Mouse (Mus musculus) left cerebral cortex, postnatal 10 days (tissue): Measurements from ENCODE around the gene Gm49387. TPM values are rescaled to one million over a fixed set of nuclear protein-coding genes. Genes with fewer than 3 reads are reported as not detected.
A peak's percentile ranks its signal among the peaks of the same experiment; 100 is the strongest.

Experiments
- DNase-seq, 2 experiments: peaks; one replicate each; pipeline ENCODE4 v3.0.0; 2021 to 2022; ENCODE audit warnings: low spot score in 2 of 2, mixed read lengths in 1 of 2; ENCODE audit errors: extremely low spot score in 1 of 2
- intact Hi-C: fragments of 180-260 bp; cut with DNase I; formaldehyde crosslinking; loops from one replicate; pipeline ENCODE4 v1.15.1; 2025
- total RNA-seq, 2 experiments: library from RNA; stranded (reverse); gene quantifications; 2 replicates each; pipeline ENCODE4 v1.2.3; 2021

Gm49387 gene
- total RNA-seq, 2 experiments from 2014 or later: 0.79 TPM; not detected in 1

DNA sequence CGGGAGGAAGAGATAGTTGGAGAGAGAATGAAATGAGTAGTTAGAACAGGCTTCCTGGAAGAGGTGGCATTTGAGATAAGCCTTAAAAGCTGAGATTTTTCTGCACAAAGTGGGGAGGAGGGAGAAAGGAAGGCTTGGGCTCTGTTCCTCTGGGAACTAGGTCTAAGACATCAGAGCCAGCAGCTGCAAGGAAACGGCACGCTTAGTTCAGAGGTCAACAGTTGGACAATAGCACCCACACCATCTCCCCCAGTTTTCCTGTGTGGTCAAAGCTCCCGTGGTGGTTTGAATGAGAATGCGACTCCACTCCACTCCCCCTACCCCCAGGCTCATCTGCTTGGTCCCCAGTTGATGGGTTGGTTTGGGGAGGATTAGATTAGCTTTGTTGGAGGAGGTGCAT, 81.5 kb downstream of the Gm49387 start:
- intact Hi-C loops: no loop called here
- no peak for DNase-seq

DNA sequence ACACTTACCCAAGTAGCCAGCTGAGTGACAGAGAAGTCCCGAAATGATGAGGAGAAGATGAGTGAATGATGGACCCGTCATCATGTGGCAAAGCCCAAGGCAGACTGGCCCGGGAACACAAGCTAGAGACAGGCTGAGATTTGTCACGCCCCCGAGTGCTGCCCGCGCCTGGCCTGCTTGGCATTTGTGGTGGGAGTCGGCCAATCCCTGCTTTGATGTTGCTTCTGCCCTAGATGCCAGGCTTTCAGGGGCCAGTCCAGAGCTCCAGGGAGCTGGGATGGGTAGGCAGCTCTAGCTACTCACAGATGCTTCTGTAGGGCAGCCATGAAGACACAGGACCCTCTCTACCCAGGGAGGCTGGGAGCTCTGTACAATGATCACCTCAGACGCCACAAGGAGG, 82.9 kb downstream of the Gm49387 start:
- no peak for DNase-seq
- intact Hi-C loops: no loop called here

DNA sequence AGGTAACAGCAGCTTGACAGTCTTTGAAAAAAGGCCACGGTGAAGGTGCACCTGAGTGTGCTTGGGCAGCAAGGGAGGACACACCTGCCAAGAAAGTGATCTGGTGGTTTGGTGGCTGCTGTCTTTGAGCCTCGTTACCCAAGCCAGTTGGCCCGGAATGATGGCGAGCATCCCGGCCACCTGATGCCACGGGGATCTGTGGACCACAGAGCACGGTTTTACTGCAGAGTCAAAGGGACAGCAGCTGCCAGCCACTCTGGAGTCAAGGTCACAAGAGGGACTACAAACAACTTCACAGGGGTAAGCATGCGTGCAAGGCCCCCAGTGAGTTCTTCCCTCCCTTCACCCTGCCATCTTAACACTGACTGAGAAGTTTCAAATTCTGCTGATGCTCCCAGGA, 83.4 kb downstream of the Gm49387 start:
- DNase-seq: no peak
- intact Hi-C loops: no loop called here

DNA sequence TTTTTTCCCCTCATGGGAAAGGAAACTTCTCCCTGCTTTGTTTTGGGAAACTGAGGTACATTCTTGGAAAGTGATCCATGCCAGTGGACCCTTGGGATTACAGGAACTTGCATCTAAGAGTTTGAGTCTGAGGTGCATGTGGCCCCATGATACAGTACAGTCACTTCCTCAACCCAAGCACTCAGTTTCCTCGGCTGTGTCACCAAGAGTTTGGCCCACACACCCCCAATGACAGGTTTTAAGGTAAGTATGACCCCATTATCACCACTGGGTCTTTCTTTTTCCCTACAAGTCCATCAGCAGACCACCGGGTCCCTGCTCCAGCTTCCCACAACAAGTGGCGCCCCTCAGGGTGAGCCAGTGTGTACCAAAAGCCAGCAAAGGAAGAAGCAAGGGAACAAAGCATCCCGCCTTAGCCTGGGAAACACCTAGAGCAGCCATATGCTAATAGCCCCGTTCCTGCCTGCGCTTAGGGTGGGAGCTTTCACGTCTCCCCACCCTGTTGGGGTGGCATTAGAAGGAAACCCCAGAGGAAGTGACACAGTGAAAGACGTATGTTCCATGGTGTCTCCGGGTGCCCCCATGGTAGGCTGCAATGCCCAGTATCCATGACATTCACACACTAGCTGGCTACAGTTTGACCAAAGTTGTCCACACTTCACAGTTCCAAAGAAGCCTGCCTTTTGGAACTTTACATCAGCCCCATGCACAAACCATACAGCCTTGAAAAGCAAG, 84.0 kb downstream of the Gm49387 start:
- no peak for DNase-seq
- intact Hi-C loops: no loop called here

DNA sequence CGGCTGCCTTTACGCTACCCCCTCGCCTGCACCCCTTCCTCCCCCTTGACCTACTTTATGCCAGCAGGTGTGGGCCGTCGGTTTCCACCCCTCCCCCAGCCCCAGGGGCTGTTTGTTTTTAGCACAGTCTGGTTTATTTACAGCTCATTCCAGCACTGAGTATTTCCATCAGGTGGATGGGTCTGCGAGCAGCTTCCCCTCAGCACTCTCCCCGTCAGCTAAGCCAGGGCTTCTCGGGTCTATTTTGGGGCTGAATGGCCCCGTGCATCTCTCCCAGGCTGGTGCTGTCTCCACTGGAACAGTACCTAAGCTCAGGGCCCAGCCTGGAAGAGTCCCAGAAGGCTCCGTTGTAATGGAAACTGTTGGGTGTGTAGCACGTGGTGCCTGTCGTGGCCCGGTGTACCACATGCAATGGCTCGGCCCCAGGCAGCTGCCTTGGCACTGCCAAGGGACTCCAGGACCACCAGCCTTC, 84.7 kb downstream of the Gm49387 start:
- intact Hi-C loops: no loop called here
- DNase-seq: no peak

DNA sequence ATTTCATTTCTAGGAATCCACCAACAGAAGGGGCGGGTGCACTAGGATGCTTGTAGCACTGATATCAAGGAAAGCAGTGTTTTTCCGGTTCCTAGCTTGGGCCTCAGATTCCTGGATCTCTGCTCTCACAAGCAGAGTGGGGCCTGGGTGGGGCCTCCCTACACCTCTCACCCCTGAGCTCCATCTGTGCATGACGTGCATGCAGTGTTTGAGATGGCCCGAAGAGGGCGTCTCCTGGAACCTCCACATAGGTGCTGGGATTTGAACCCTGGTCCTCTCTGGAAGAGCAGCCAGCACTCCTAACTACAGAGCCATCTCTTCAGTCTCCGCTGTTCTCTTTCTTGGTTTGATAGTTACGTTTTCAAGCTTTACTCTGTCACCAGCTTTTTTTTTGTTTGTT, 85.7 kb downstream of the Gm49387 start:
- no peak for DNase-seq
- intact Hi-C loops: no loop called here

DNA sequence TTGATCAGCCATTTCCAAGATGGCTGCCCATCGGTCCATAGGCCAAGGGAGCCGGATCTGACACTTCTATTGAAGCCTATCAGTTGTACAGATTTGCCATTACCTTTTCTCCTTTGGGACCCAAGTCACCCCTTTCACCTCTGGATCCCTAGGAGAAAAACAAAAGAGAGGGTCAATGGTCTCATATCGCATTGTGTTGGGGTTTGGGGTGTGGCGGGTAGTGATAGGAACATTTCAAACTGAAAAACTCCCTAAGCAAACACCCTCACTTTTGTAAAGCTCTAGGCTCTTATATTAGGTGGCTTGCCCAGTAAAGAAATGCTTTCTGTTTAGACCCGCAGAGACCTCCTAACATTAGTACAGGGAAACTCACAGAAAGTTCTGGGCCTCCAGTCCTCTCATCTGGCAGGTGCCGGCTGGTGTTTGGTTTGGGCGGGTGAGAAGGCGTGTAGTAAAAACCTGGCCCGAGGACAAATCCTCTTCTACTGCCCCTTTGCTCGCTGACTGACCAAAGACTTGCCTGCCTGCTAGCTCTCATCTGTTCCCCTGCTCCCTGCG, 96.7 kb downstream of the Gm49387 start:
- intact Hi-C loops: no loop called here

DNA sequence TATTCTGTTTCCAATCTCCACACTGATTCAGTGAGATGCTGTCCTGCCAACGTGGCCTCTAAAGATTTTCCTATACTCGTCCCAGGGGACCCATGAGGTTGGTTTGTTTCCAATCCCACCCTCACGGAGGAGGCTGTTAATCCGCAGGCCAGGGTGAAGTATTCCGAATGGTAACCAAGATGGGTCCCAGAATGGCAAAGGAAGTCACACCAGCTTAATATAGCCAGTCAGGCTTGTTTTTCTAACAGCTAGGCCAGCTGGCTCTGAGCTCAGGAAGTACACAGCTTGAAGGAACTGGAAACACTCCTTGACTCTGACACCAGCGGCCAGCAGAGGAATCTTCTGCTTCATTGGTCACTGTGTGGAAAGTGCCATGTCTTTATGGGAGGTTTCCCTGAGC, 103.4 kb downstream of the Gm49387 start:
- DNase-seq: peak; percentile 7 to 41
- intact Hi-C loops: no loop called here

More for the DNA sequence above, 96.7 kb downstream of the Gm49387 start:
- no peak for DNase-seq

DNA sequence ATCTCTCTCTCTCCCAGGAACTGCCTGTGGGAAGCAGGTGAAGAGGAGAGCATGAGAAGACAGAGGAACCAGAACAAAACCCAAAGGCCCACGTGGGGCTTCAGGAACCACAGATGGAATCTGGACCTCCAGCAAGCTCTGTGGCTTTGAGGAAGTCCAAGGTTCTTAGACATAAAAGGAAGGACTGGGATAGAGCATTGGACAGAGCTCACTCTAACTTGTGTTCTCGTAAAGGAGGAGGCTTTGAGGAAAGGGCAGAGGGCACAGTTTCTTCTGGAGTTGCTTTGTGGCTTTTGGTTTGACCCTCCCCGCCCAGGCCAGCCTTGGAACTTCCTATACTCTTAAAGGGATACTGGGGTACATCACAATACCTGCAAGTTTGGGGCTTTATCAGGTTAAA, 108.0 kb downstream of the Gm49387 start:
- intact Hi-C loops: no loop called here
- no peak for DNase-seq

DNA sequence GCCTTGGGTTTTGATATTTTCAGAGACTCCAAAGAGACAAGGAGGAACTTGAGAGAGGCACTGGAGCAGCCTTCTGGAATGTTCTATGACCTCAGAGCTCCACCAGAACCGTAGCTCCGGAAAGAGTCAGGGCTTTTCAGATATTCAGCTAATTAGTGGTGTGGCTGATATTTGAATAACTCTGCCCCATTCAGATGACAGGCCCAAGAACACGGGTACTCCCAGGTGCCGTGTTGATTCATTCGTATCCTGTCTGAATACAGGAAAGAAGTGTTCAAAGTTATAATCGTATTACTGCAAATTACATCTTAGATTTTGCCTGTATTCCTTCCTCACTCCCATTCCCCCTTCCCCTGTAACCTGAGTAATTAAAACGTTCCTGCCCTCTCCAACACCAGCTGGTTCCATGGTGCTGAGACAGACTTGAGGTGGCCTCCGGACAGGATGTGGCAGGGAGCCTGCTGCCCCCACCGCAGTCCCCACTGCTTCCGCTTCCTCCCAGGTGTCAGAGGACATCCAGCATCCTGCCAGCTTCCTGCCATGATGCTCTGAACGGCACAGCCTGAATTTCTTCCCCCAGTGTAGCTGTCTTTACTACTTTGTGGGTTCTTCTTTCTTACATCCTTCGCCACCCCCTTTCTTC, 109.1 kb downstream of the Gm49387 start:
- intact Hi-C loops: no loop called here
- DNase-seq: peak in 1 of 2 experiments; percentile 51

DNA sequence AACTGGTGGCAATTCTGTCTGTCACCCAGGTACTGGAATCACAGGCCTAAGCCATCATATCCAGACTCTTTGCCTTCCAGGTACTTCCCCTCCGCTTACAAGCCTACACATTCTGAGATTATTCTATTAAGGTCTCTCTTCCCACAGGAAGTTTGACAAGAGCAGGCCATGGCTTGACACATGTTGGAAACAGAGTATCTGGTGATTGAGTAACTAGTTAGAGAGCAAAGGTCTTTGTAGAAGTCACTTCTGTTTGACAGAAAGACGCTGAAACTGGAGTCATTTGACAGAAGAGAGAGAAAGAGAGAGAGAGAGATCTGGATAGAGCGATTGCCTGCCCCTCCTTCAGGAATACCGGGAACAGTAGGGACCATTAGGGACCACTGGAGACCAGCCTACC, 109.8 kb downstream of the Gm49387 start:
- intact Hi-C loops: no loop called here
- no peak for DNase-seq

DNA sequence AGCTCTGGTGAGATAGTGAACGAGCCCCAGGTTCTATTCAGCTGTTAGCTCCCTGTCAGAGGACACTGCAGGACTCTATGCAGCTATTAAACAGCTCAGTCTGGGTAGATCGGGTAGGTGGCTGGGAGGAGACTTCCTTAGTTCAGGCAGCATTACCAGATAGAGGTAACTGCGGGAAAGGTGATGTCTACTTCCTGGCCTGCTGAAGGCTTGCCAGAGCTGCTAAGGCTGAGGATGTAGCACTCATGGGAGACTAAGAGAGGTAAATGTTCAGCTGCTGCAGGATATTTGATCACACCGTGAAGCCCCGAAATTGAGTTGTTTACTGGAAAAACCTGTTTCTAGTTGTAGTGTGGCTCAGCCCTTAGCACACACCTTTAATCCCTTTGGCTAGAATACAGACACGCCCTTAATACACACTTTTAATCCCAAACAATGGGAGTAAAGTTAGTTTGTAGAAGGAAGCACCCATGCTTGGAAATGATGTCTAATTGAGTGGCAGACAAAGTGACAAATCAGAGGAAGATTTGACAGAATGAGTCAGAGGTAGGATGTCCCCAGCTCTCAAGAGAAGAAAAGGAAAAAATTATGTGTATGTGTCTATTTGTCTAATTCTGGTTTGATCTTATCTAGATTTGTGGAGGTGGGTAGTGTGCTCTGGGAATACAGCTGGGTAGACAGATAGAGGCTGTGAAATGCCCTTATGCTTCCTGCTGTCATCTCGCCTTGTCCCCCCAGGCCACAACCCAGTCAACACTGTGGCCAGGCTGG, 115.5 kb downstream of the Gm49387 start:
- DNase-seq: no peak
- intact Hi-C loops: no loop called here

DNA sequence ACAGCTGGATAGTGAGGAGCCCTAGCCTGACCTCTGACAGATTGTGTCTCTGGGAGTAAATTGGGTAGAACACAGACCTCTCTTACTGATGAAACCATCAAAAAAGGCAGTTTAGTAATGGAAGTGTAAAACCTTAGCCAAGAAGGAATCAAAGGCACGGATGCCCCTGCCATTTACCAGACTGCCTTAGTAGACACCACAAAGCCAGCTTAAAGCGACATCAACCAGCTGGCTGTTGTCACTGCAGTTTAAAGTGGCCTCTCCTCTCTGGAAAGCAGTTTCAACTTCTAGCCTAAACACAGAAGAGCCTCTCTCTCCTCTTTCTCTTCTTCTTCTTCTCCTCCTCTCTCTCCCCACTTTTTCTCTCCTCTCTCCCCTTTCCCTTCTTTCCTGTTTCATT, 119.4 kb downstream of the Gm49387 start:
- intact Hi-C loops: no loop called here
- no peak for DNase-seq

DNA sequence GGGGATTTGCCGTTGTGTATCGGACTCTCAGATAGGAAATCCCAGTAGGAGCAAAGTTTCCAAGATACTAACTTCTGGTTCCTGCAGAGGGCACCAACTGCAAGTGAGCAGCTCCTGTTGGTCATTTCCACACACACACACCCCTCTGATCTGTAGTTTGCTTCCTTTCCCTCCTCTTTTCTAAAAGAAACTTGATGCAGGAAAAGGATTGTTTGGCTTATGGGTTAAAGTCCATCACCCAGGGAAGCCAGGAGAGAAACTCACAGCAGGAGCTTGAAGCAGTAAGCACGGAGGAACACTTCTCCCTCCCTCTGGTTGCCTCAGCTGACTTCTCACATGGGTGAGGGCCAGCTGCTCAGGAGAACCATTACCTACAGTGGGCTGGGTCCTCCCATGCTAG, 121.5 kb downstream of the Gm49387 start:
- intact Hi-C loops: loop anchor here (2.0 kb wide), 1 partner anchor 86 kb away; no protein-coding TSS in a partner anchor
- no peak for DNase-seq

DNA sequence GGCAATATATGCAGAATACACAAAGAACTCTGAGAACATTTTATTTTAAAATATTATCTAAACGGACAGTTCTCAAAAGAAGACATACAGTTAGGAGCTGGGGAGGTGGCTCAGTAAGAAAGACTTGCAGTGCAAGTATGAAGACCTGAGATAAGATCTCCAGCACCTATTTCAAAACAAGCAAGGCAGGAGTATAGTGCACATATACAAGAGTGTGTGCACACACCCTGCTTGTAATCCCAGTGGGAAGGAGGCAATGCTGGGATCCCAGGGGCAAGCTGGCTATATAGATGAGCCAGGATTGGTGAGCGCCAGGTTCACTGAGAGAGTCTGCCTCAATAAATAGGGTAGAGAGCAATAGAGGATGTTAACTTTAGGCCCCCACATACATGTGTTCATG, 124.8 kb downstream of the Gm49387 start:
- intact Hi-C loops: no loop called here
- DNase-seq: no peak

DNA sequence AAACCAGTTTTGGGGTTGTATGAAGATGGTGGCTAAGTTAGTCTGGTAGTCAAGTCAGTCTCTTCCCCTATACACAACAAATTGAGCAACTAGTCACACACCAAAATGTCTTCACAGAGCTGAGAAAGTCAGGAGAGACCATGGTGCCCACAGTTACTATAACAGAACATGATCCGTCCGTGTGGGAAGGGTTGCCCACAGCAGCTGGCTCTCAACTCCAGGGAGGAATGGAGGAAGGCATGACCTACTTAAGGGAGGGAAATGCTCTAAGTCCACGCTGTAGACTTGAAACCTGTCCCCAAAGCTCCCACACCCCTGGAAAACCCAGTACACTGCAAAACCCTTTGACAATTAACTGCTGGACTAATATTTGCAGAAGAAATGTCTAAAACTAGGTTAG, 130.4 kb downstream of the Gm49387 start:
- no peak for DNase-seq

DNA sequence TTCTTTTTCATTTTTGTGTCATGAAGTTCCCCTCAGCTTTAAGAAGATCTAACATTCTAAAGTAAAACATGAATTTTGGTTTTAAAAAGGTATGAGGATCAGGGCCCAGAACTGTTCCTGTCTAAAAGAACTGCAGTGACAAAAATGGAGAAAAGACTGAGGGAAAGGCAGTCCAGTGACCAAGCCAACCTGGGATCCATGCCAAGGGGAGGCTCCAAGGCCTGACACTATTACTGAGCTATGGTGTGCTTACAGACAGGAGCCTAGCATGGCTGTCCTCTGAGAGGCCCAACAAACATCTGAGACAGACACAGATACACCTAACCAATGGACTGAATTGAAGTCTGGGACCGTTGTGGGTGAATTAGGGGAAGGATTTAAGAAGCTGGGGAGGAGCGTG, 130.8 kb downstream of the Gm49387 start:
- intact Hi-C loops: no loop called here
- no peak for DNase-seq

More for the DNA sequence above, 130.4 kb downstream of the Gm49387 start:
- intact Hi-C loops: no loop called here

DNA sequence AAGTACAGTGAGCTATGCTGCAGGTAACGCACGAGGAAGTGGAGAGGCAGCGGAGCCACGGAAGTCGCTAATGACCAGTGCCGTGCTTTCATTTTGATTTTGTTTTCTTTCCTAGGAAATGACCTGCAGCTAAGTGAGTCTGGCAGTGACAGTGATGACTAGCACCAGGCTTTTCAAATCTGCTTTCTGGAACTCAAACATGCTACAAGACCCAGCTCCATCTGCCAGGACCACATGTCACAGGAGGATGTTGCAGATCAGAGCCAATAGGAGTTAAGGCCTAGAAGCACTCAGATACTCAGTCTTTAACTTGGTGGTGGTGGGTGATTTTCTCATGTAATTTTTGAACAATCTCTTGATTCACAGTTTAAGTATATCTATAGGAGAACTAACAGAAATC, 134.2 kb downstream of the Gm49387 start:
- intact Hi-C loops: no loop called here
- DNase-seq: no peak

DNA sequence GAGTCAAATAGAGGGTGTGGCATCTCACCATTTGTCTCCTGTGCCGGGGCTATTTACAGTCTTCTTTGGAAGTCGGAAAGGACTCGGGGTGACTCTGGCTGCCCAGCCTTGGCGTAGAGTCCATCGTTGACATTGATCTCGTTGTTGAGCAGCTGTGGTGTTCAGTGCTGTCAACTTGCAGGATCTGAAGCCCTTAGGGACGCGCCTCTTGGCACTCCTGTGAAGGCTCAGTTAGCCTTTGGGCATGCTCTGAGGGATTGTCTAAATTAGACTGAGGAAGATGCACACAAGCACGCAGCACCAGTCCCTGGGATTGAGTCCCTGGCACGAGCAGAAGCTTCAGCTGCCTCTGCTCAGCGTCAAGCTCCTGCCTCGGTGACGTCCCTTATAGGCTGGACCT, 137.3 kb downstream of the Gm49387 start:
- intact Hi-C loops: no loop called here
- DNase-seq: no peak
